Mouse (Mus musculus): ENCODE measurements around the gene Yod1. TPM values are rescaled to one million over a fixed set of nuclear protein-coding genes. Genes with fewer than 3 reads are reported as not detected.

Gene Yod1
- polyA plus RNA-seq, 1 experiment: 0.70 TPM

DNA sequence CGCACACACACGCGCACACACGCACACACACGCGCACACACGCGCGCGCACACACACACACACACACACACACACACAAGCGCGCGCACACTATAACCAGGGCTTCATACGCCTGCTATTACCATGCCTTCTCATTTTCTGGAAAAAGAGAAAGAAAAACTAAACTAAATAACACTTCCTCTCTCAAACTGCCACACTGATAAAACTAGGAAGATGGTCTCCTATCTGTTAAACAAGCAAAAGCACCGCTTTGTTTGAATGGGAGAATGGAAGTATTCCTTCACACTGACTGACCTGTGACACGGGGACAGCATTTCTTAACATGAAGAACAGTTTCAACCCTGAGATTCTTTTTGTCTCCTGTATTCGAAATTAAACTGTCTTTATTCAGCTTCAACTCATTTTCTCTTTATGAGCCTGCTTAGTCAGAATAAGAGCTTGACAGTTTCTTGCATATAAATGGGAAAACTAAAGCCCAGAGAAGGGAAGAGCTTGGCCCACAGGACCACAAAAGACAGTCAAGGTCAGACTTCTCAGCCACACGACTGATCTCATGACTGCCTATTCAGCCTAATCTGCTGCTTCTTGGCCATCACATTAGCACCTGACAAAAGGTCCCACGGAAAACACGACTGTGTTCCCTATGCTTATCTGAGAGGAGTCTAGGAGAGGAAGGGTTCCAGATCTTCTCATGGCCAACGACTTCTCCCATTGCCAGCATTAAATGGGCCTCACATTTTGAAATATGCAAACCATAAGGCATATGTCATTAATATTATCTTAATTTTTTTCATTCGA, 6.6 kb upstream of the Yod1 start:
- no peak overlapping the region for H3K4me2 ChIP-seq (ENCODE audit: low read depth)
- peaks cover 6% of the 10 kb centered on the region for H3K36me3 ChIP-seq (ENCODE audit: control insufficient read depth, insufficient read depth)
- no peaks in the 10 kb centered on the region for H3K79me2 ChIP-seq (ENCODE audit: control insufficient read depth, insufficient read depth)
- H3K4me3 ChIP-seq: no peak overlapping the region
- no peaks in the 10 kb centered on the region for H3K27me3 ChIP-seq (ENCODE audit: control insufficient read depth, insufficient read depth, insufficient read length)
- H3ac ChIP-seq (ENCODE audit: control insufficient read depth, insufficient read length): no peak overlapping the region
- no peak for TF ChIP-seq MYOD1 (IDR thresholded peaks at IDR 0.05; ENCODE audit: control insufficient read depth in 1 of 3, insufficient read length in 2 of 3, low read depth in 2 of 3)
- TF ChIP-seq MYOG (IDR thresholded peaks at IDR 0.05; ENCODE audit: control insufficient read depth in 1 of 3, insufficient read depth in 1 of 3, insufficient read length in 2 of 3, low read depth in 2 of 3): no peak
- TF ChIP-seq E2F4 (IDR thresholded peaks at IDR 0.05; ENCODE audit: insufficient read depth): no peak
- no peak for TF ChIP-seq TCF12 (IDR thresholded peaks at IDR 0.05; ENCODE audit: insufficient read depth, poor library complexity, severe bottlenecking)
- no peak for TF ChIP-seq POLR2A (IDR thresholded peaks at IDR 0.05; ENCODE audit: insufficient read length, low read depth)
- TF ChIP-seq TCF3 (IDR thresholded peaks at IDR 0.05; ENCODE audit: insufficient read length, low read depth): no peak
- no peak for TF ChIP-seq POLR2AphosphoS2 (IDR thresholded peaks at IDR 0.05; ENCODE audit: insufficient read length, low read depth)
- no peak for TF ChIP-seq CEBPB (IDR thresholded peaks at IDR 0.05; ENCODE audit: insufficient read depth, poor library complexity, severe bottlenecking)
- TF ChIP-seq SRF (IDR thresholded peaks at IDR 0.05; ENCODE audit: control insufficient read depth, insufficient read length, low read depth): no peak
- no peak for TF ChIP-seq REST (IDR thresholded peaks at IDR 0.05; ENCODE audit: insufficient read depth, insufficient read length)
- no peak for TF ChIP-seq USF1 (IDR thresholded peaks at IDR 0.05; ENCODE audit: low read depth)
- no peak for TF ChIP-seq MAX (IDR thresholded peaks at IDR 0.05; ENCODE audit: low read depth)

DNA sequence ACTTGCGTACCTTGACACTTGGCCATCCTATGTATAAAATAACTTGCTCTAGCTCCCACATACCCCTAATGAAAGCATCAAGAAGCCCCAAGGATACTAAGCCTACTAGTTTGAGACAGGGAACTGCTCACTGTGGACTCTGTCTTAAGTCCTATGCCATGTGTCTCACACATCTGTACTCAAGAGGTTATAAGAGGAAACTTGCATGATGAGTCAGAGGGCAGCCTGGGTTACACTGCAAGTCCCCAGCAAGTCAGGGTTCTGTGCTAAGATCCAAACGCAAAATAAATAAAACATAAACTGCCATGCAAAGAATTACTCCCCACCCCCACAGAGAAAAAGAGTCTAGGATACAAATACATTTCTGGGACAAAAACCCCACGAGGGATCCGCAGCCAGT, 3.1 kb upstream of the Yod1 start:
- Histone ChIP-seq H3K79me2 (ENCODE audit: control insufficient read depth, insufficient read depth) (peaks cover 22% of the 10 kb centered on the region), H3K4me3 (no peak overlapping the region), H3K4me2 (ENCODE audit: low read depth) (no peak overlapping the region), H3K36me3 (ENCODE audit: control insufficient read depth, insufficient read depth) (peaks cover 4% of the 10 kb centered on the region), H3ac (ENCODE audit: control insufficient read depth, insufficient read length) (no peak overlapping the region), H3K27me3 (ENCODE audit: control insufficient read depth, insufficient read depth, insufficient read length) (no peaks in the 10 kb centered on the region)
- TF ChIP-seq MYOD1 (IDR thresholded peaks at IDR 0.05; ENCODE audit: control insufficient read depth in 1 of 3, insufficient read length in 2 of 3, low read depth in 2 of 3) (no peak), E2F4 (IDR thresholded peaks at IDR 0.05; ENCODE audit: insufficient read depth) (no peak), TCF12 (IDR thresholded peaks at IDR 0.05; ENCODE audit: insufficient read depth, poor library complexity, severe bottlenecking) (no peak), REST (IDR thresholded peaks at IDR 0.05; ENCODE audit: insufficient read depth, insufficient read length) (no peak), POLR2A (IDR thresholded peaks at IDR 0.05; ENCODE audit: insufficient read length, low read depth) (no peak), CEBPB (IDR thresholded peaks at IDR 0.05; ENCODE audit: insufficient read depth, poor library complexity, severe bottlenecking) (no peak), MAX (IDR thresholded peaks at IDR 0.05; ENCODE audit: low read depth) (no peak), TCF3 (IDR thresholded peaks at IDR 0.05; ENCODE audit: insufficient read length, low read depth) (no peak)

DNA sequence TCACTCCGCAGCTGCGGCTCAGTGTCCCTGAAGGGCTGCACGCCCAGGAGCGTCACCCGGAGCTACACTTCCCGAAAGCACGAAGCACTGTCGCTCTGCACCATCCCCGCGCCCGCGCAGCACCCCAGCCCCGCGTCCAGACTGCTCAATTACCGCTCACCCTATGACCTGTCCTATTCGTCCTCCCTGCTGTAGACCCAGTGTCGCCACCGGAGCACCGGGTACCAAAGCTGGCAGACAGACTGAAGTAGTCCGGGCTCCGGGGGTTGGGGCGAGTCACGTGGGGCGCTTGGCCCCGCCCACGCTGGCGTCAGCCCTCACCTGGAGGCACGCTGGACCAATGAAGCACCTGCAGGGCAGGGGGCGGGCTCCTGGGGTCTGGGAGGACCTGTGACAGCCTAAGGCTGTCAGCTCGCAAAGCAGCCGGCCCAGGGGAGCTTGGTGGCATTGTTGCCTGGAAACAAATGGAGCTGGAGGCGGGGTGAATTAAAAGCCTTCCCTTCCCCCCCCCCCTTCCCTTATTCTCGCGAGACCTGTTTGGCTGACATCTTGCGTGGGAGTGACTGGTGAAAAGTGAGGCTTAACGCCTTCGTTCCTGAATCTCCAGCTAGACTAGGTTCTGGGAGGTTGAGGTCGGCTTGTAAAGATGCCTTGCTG, 1.4 kb upstream of the Yod1 start, which contains the start of gene Gm29427:
Gm29427 (minus strand) TSS at position 239 of the 657 bp plus-strand sequence.
- Histone ChIP-seq H3K4me2 (ENCODE audit: low read depth) (peak within 1 kb of the TSS; percentile 94), H3ac (ENCODE audit: control insufficient read depth, insufficient read length) (peak within 1 kb of the TSS; percentile 81), H3K36me3 (ENCODE audit: control insufficient read depth, insufficient read depth) (peaks cover 7% of the 10 kb centered on the region), H3K79me2 (ENCODE audit: control insufficient read depth, insufficient read depth) (peaks cover 37% of the 10 kb centered on the region), H3K27me3 (ENCODE audit: control insufficient read depth, insufficient read depth, insufficient read length) (no peaks in the 10 kb centered on the region), H3K4me3 (peak within 1 kb of the TSS; percentile 99)
- no peak for TF ChIP-seq MYOD1 (IDR thresholded peaks at IDR 0.05; ENCODE audit: control insufficient read depth in 1 of 3, insufficient read length in 2 of 3, low read depth in 2 of 3)
- TF ChIP-seq USF1 (IDR thresholded peaks at IDR 0.05; ENCODE audit: low read depth): peak; percentile 94
- peak; percentile 82 for TF ChIP-seq POLR2AphosphoS2 (IDR thresholded peaks at IDR 0.05; ENCODE audit: insufficient read length, low read depth)
- no peak for TF ChIP-seq CEBPB (IDR thresholded peaks at IDR 0.05; ENCODE audit: insufficient read depth, poor library complexity, severe bottlenecking)
- TF ChIP-seq MYOG (IDR thresholded peaks at IDR 0.05; ENCODE audit: control insufficient read depth in 1 of 3, insufficient read depth in 1 of 3, insufficient read length in 2 of 3, low read depth in 2 of 3): no peak
- no peak for TF ChIP-seq SRF (IDR thresholded peaks at IDR 0.05; ENCODE audit: control insufficient read depth, insufficient read length, low read depth)
- peak; percentile 65 for TF ChIP-seq POLR2A (IDR thresholded peaks at IDR 0.05; ENCODE audit: insufficient read length, low read depth)

DNA sequence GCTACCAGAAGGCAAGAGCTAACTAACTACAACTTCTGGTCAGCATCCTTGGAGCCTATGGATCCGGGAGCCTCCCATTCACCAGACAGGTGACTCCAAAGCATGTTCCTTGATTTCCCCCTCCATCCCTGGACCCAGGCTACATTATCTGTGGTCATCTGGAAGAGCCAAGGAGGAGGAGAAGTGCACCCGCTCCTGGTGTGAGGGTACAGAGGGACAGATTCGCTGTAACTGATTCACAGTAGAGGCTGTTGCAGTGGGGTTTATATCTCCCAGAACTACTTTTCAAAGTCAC, 962 bp upstream of the Yod1 start:
- Histone ChIP-seq H3K79me2 (ENCODE audit: control insufficient read depth, insufficient read depth) (peaks cover 42% of the 10 kb centered on the region), H3K27me3 (ENCODE audit: control insufficient read depth, insufficient read depth, insufficient read length) (no peaks in the 10 kb centered on the region), H3K4me3 (peak overlapping the region; percentile 99), H3K4me2 (ENCODE audit: low read depth) (peak overlapping the region; percentile 94), H3K36me3 (ENCODE audit: control insufficient read depth, insufficient read depth) (peaks cover 10% of the 10 kb centered on the region), H3ac (ENCODE audit: control insufficient read depth, insufficient read length) (peak overlapping the region; percentile 81)
- no peak for TF ChIP-seq MAX (IDR thresholded peaks at IDR 0.05; ENCODE audit: low read depth)
- no peak for TF ChIP-seq REST (IDR thresholded peaks at IDR 0.05; ENCODE audit: insufficient read depth, insufficient read length)
- no peak for TF ChIP-seq POLR2AphosphoS2 (IDR thresholded peaks at IDR 0.05; ENCODE audit: insufficient read length, low read depth)
- no peak for TF ChIP-seq TCF12 (IDR thresholded peaks at IDR 0.05; ENCODE audit: insufficient read depth, poor library complexity, severe bottlenecking)
